Mouse (Mus musculus): ENCODE measurements at regions not wholly inside any gene's neighbourhood (a gene's known extent, or its start where the extent isn't known, plus 50 kb on each side); places are given as distances from the start of the nearest gene placed in this dataset.

DNA sequence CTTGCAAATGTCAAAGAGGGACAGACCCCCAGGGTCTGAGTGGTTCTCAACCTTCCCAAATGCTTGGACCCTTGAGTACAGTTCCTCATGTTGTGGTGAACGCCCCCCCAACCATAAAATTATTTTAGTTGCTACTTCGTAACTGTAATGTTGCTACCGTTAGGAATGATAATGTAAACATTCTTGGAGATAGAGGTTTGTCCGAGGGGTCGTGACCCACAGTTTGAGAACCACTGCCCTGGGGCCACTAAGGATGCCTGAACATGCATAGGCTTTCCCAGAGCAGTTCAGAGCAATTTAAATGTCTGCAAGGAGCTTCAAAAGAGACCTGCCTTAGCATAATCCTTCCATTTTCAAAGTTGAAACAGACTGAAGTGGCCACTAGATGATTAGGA, 407.8 kb downstream of the Gm45692 start:
- Histone ChIP-seq H3K9me3 (ENCODE audit: control insufficient read depth, low read length) (no peaks in the 10 kb centered on the region), H3K4me3 (replicated peaks; ENCODE audit: low read length) (no peak overlapping the region), H3K4me2 (replicated peaks; ENCODE audit: low read depth, low read length, severe bottlenecking) (no peak overlapping the region), H3K27ac (replicated peaks; ENCODE audit: low read depth, low read length) (no peak overlapping the region), H3K27me3 (ENCODE audit: control insufficient read depth, insufficient read depth, low read length) (no peaks in the 10 kb centered on the region), H3K9ac (ENCODE audit: low read depth, low read length, severe bottlenecking) (no peak overlapping the region), H3K4me1 (ENCODE audit: control insufficient read depth, insufficient read depth, low read length) (peaks cover 3% of the 10 kb centered on the region; the same call in 1 of the 2 replicates), H3K36me3 (ENCODE audit: control insufficient read depth, insufficient read depth, low read length) (no peaks in the 10 kb centered on the region)
- no peak for DNase-seq (ENCODE audit: low spot score)
- TF ChIP-seq POLR2A (IDR thresholded peaks at IDR 0.05; ENCODE audit: borderline replicate concordance, extremely low read depth, insufficient read depth, insufficient read length), result no peak
- WGBS, result 43% methylated on average over 5 of the region's 5 CpGs
- ATAC-seq (ENCODE audit: low FRiP score, low read depth), result no peak

GRCm38 (mm10) chr8:26529921-26530320, 410.6 kb downstream of the Gm45692 start:
- no peak for DNase-seq (ENCODE audit: low spot score)
- Histone ChIP-seq H3K9ac (ENCODE audit: low read depth, low read length, severe bottlenecking) (no peak overlapping the region), H3K9me3 (ENCODE audit: control insufficient read depth, low read length) (no peaks in the 10 kb centered on the region), H3K27ac (replicated peaks; ENCODE audit: low read depth, low read length) (no peak overlapping the region), H3K36me3 (ENCODE audit: control insufficient read depth, insufficient read depth, low read length) (no peaks in the 10 kb centered on the region), H3K4me3 (replicated peaks; ENCODE audit: low read length) (no peak overlapping the region), H3K27me3 (ENCODE audit: control insufficient read depth, insufficient read depth, low read length) (no peaks in the 10 kb centered on the region), H3K4me1 (ENCODE audit: control insufficient read depth, insufficient read depth, low read length) (peaks cover 3% of the 10 kb centered on the region), H3K4me2 (replicated peaks; ENCODE audit: low read depth, low read length, severe bottlenecking) (no peak overlapping the region)
- no peak for ATAC-seq (ENCODE audit: low FRiP score, low read depth)
- TF ChIP-seq POLR2A (IDR thresholded peaks at IDR 0.05; ENCODE audit: borderline replicate concordance, extremely low read depth, insufficient read depth, insufficient read length), result no peak
- WGBS, result 76% methylated on average over 8 of the region's 8 CpGs

GRCm38 (mm10) chr8:26533444-26534421, 414.4 kb downstream of the Gm45692 start:
- H3K9ac ChIP-seq (ENCODE audit: low read depth, low read length, severe bottlenecking), result no peak overlapping the region
- ATAC-seq (ENCODE audit: low FRiP score, low read depth) (no peak), DNase-seq (ENCODE audit: low spot score) (no peak)
- no peak overlapping the region for H3K4me3 ChIP-seq (replicated peaks; ENCODE audit: low read length)
- H3K4me1 ChIP-seq (ENCODE audit: control insufficient read depth, insufficient read depth, low read length), result no peaks in the 10 kb centered on the region; the same call in 1 of the 2 replicates
- no peak overlapping the region for H3K4me2 ChIP-seq (replicated peaks; ENCODE audit: low read depth, low read length, severe bottlenecking)
- WGBS, result 67% methylated on average over 22 of the region's 22 CpGs
- no peak overlapping the region for H3K27ac ChIP-seq (replicated peaks; ENCODE audit: low read depth, low read length)
- no peak for TF ChIP-seq POLR2A (IDR thresholded peaks at IDR 0.05; ENCODE audit: borderline replicate concordance, extremely low read depth, insufficient read depth, insufficient read length)
- no peaks in the 10 kb centered on the region for H3K36me3 ChIP-seq (ENCODE audit: control insufficient read depth, insufficient read depth, low read length)
- H3K9me3 ChIP-seq (ENCODE audit: control insufficient read depth, low read length), result no peaks in the 10 kb centered on the region
- no peaks in the 10 kb centered on the region for H3K27me3 ChIP-seq (ENCODE audit: control insufficient read depth, insufficient read depth, low read length)

GRCm38 (mm10) chr8:26535816-26536215, 416.5 kb downstream of the Gm45692 start:
- Histone ChIP-seq H3K9ac (ENCODE audit: low read depth, low read length, severe bottlenecking) (no peak overlapping the region), H3K36me3 (ENCODE audit: control insufficient read depth, insufficient read depth, low read length) (no peaks in the 10 kb centered on the region), H3K4me1 (ENCODE audit: control insufficient read depth, insufficient read depth, low read length) (no peaks in the 10 kb centered on the region; the same call in 1 of the 2 replicates), H3K27me3 (ENCODE audit: control insufficient read depth, insufficient read depth, low read length) (no peaks in the 10 kb centered on the region), H3K4me2 (replicated peaks; ENCODE audit: low read depth, low read length, severe bottlenecking) (no peak overlapping the region), H3K4me3 (replicated peaks; ENCODE audit: low read length) (no peak overlapping the region), H3K27ac (replicated peaks; ENCODE audit: low read depth, low read length) (no peak overlapping the region), H3K9me3 (ENCODE audit: control insufficient read depth, low read length) (no peaks in the 10 kb centered on the region)
- TF ChIP-seq POLR2A (IDR thresholded peaks at IDR 0.05; ENCODE audit: borderline replicate concordance, extremely low read depth, insufficient read depth, insufficient read length), result no peak
- DNase-seq (ENCODE audit: low spot score) (no peak), ATAC-seq (ENCODE audit: low FRiP score, low read depth) (no peak)
- WGBS, result 37% methylated on average over 3 of the region's 3 CpGs

DNA sequence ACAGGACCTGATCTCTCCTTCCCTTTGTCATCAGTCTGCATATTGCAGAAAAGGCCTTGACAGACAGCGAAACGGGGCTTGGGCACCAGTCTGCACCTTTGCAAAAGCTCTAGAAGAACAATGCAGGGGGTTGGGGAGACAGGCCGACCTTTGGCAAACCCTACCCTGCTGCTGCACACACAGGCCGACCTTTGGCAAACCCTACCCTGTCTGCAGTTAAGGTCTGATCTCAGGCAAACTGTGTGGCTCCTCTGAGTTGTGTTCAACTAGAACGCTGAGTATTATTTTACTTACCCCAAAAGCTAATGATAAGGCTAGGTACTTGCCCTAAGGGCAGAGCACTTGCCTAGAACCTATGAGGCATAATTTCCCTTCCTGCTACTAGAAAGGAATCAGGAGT, 423.4 kb upstream of the Zfp703 start:
- H3K36me3 ChIP-seq (ENCODE audit: control insufficient read depth, insufficient read depth, low read length), result no peaks in the 10 kb centered on the region
- WGBS, result 88% methylated on average over 5 of the region's 5 CpGs

More for the DNA sequence above, 423.4 kb upstream of the Zfp703 start:
- Histone ChIP-seq H3K9me3 (ENCODE audit: control insufficient read depth, low read length) (no peaks in the 10 kb centered on the region), H3K9ac (ENCODE audit: low read depth, low read length, severe bottlenecking) (no peak overlapping the region), H3K4me3 (replicated peaks; ENCODE audit: low read length) (no peak overlapping the region), H3K4me1 (ENCODE audit: control insufficient read depth, insufficient read depth, low read length) (no peaks in the 10 kb centered on the region), H3K27me3 (ENCODE audit: control insufficient read depth, insufficient read depth, low read length) (no peaks in the 10 kb centered on the region), H3K27ac (replicated peaks; ENCODE audit: low read depth, low read length) (no peak overlapping the region), H3K4me2 (replicated peaks; ENCODE audit: low read depth, low read length, severe bottlenecking) (no peak overlapping the region)
- no peak for DNase-seq (ENCODE audit: low spot score)
- ATAC-seq (ENCODE audit: low FRiP score, low read depth), result no peak
- no peak for TF ChIP-seq POLR2A (IDR thresholded peaks at IDR 0.05; ENCODE audit: borderline replicate concordance, extremely low read depth, insufficient read depth, insufficient read length)
